Mouse (Mus musculus) heart, adult 9 months (tissue): ENCODE data around the gene 4932438H23Rik.

ENCODE experiments used
- DNase-seq, 2 experiments: peaks; one replicate each; pipeline ENCODE4 v3.0.0; 2022; ENCODE audit warnings: low spot score in 2 of 2

Gene 4932438H23Rik

GRCm38 (mm10) chr16:91009942-91010529 lies 84.9 kb downstream of the 4932438H23Rik start:
- peak in 1 of 2 experiments; percentile 4 for DNase-seq

- no peak for DNase-seq
Observed at GRCm38 (mm10) chr16:91004915-91005538, 89.9 kb downstream of the 4932438H23Rik start.
